Mouse (Mus musculus): ENCODE results near the gene Gpr179. TPM values are rescaled to one million over a fixed set of nuclear protein-coding genes. Genes with fewer than 3 reads are reported as not detected.

Gpr179 gene
- polyA plus RNA-seq, 1 experiment from 2014 or later: 0.30 TPM

Other genes with a start within 250 kb of the Gpr179 start
- gene Tbx21, start 236.7 kb downstream of the Gpr179 start, polyA plus RNA-seq (2014; fragmentation: Nextera tagmentation; extraction: Ambion mirVana): 0.13 TPM in 1 of 2 replicates, not detected in the other
- 9.1 and 9.2 TPM in 2 replicates for gene Tbkbp1, start 200.6 kb downstream of the Gpr179 start, polyA plus RNA-seq (2014; fragmentation: Nextera tagmentation; extraction: Ambion mirVana)
- 33.8 and 48.6 TPM in 2 replicates for gene Kpnb1, start 164.2 kb downstream of the Gpr179 start, polyA plus RNA-seq (2014; fragmentation: Nextera tagmentation; extraction: Ambion mirVana)
- 115 and 135 TPM in 2 replicates for gene Npepps, start 71.4 kb downstream of the Gpr179 start, polyA plus RNA-seq (2014; fragmentation: Nextera tagmentation; extraction: Ambion mirVana)
- gene Mrpl45, start 36.4 kb downstream of the Gpr179 start, polyA plus RNA-seq (2014; fragmentation: Nextera tagmentation; extraction: Ambion mirVana): 39.4 and 46.7 TPM in 2 replicates
- gene Socs7, start 10.5 kb upstream of the Gpr179 start, polyA plus RNA-seq (2014; fragmentation: Nextera tagmentation; extraction: Ambion mirVana): 6.9 and 10.4 TPM in 2 replicates
- 7.8 and 13.1 TPM in 2 replicates for gene Arhgap23, start 63.5 kb upstream of the Gpr179 start, polyA plus RNA-seq (2014; fragmentation: Nextera tagmentation; extraction: Ambion mirVana)
- gene 4933428G20Rik, start 148.3 kb upstream of the Gpr179 start, polyA plus RNA-seq (2014; fragmentation: Nextera tagmentation; extraction: Ambion mirVana): 0.51 TPM in 1 of 2 replicates, not detected in the other
- gene Srcin1, start 224.1 kb upstream of the Gpr179 start, polyA plus RNA-seq (2014; fragmentation: Nextera tagmentation; extraction: Ambion mirVana): 9.6 and 15.1 TPM in 2 replicates

Data from midbrain, embryonic 14.5 days (tissue).